Mouse (Mus musculus) midbrain, embryonic 16.5 days (tissue): ENCODE data around the gene Tspan9. TPM values are rescaled to one million over a fixed set of nuclear protein-coding genes. Genes with fewer than 3 reads are reported as not detected.

Source experiments
- ATAC-seq: fragments of 200-750 bp; cut with Nextera tagmentation; 2 replicates; pipeline ENCODE4 v1.8.0; 2017; ENCODE audit warnings: moderate TSS enrichment
- H3K27ac ChIP-seq: fragments of 300-500 bp; sonication (generic); 2 replicates; pipeline ENCODE4 v1.5.1; 2014; ENCODE audit warnings: mild to moderate bottlenecking, low read length, mixed read lengths
- H3K27me3 ChIP-seq: fragments of 300-500 bp; sonication (generic); 2 replicates; pipeline ENCODE4 v1.6.1; 2014; ENCODE audit warnings: low read depth, low read length, mixed read lengths; ENCODE audit not compliant: control insufficient read depth, insufficient read depth
- H3K36me3 ChIP-seq: fragments of 300-500 bp; sonication (generic); 2 replicates; pipeline ENCODE4 v1.6.1; 2014; ENCODE audit warnings: mild to moderate bottlenecking, low read length, moderate library complexity, mixed read lengths; ENCODE audit not compliant: control insufficient read depth, insufficient read depth
- H3K4me1 ChIP-seq: fragments of 300-500 bp; sonication (generic); 2 replicates; pipeline ENCODE4 v1.6.1; 2014; ENCODE audit warnings: mild to moderate bottlenecking, low read length, mixed read lengths; ENCODE audit not compliant: control insufficient read depth, insufficient read depth
- H3K4me2 ChIP-seq: fragments of 300-500 bp; sonication (generic); 2 replicates; pipeline ENCODE4 v1.6.1; 2014; ENCODE audit warnings: mild to moderate bottlenecking, low read length, mixed read lengths
- H3K4me3 ChIP-seq: fragments of 300-500 bp; sonication (generic); 2 replicates; pipeline ENCODE4 v1.5.1; 2014; ENCODE audit warnings: low read depth, mild to moderate bottlenecking, low read length, moderate library complexity, mixed read lengths
- H3K9ac ChIP-seq: fragments of 300-500 bp; sonication (generic); 2 replicates; pipeline ENCODE4 v1.6.1; 2014; ENCODE audit warnings: low read depth, low read length, mixed read lengths
- H3K9me3 ChIP-seq: fragments of 300-500 bp; sonication (generic); replicated peaks from 2 replicates; pipeline ENCODE4 v1.6.1; 2014; ENCODE audit warnings: mild to moderate bottlenecking, low read length, mixed read lengths; ENCODE audit not compliant: control insufficient read depth, poor library complexity, severe bottlenecking
- WGBS: fragments of 180-500 bp; shearing (Covaris S2); extraction: QIAGEN DNeasy Blood & Tissue Kit; methylation state at CpG from one replicate; pipeline ENCODE4 v1.1.7; 2014; 5-methylcytosine and 5-hydroxymethylcytosine counted together
- polyA plus RNA-seq: library from polyadenylated mRNA; unstranded; fragments of >200 nt; fragmentation: Nextera tagmentation; extraction: Ambion mirVana; gene quantifications from 2 replicates; pipeline ENCODE4 v1.2.1, GENCODE M21; 2015

Tspan9 gene
- polyA plus RNA-seq, 1 experiment from 2014 or later, result 46.3 TPM

- H3K27ac ChIP-seq, result no peak overlapping the region
- 91% methylated on average over 8 of the region's 8 CpGs for WGBS
Measured at GRCm38 (mm10) chr6:128025997-128026396, 117.4 kb downstream of the Tspan9 start.

DNA sequence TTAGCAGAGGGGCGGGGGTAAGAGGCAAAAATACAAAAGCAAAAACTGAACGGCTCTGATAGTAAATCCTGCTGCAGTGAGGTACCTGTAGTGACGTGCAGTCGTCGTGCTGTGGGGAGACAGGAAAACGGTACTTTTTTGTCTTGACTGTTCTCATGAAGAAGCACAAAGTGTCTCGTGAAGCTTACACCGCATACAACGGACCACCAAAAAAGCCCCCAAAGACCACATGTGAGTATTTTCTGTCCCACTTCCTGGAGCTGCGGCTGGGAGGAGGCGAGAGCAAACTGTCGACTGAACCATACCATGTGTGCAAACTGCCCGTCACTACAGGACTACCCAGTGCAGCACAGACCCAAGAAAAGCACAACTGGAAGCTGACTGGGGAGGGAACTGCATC is 117.8 kb downstream of the Tspan9 start:
- no peaks in the 10 kb centered on the region for H3K36me3 ChIP-seq
- 86% methylated on average over 13 of the region's 13 CpGs for WGBS
- no peaks in the 10 kb centered on the region; the same call in 1 of the 2 replicates for H3K27me3 ChIP-seq
- no peak overlapping the region for H3K9ac ChIP-seq
- no peak overlapping the region for H3K4me2 ChIP-seq
- H3K27ac ChIP-seq, result no peak overlapping the region
- no peaks in the 10 kb centered on the region for H3K9me3 ChIP-seq
- H3K4me1 ChIP-seq, result peaks cover 22% of the 10 kb centered on the region
- H3K4me3 ChIP-seq, result no peak overlapping the region
- no peak for ATAC-seq

More at GRCm38 (mm10) chr6:128025997-128026396, 117.4 kb downstream of the Tspan9 start:
- no peak overlapping the region for H3K9ac ChIP-seq
- H3K9me3 ChIP-seq, result no peaks in the 10 kb centered on the region
- H3K4me2 ChIP-seq, result no peak overlapping the region
- no peaks in the 10 kb centered on the region; the same call in 1 of the 2 replicates for H3K27me3 ChIP-seq
- H3K4me1 ChIP-seq, result peaks cover 18% of the 10 kb centered on the region
- H3K36me3 ChIP-seq, result no peaks in the 10 kb centered on the region
- H3K4me3 ChIP-seq, result no peak overlapping the region
- no peak for ATAC-seq

DNA sequence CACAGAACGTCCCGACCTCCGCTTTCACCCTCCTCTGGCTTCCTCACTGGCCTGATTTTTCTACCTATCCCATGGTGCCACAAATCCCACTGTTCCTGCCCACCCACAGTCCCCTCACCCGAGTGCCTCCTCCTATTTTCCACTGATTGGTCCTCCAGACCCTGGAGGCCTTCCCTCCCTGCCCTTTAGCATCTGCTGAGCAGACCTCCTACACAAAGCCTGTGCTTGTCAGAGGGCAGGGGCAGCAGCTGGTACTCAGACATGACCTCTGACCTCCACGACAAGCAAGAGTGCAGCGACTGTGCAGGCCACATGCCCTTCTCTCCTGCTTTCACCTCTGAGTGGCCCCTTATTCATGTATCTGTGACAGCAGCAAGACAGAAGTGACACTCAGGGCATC is 121.2 kb downstream of the Tspan9 start:
- 28% methylated on average over 6 of the region's 6 CpGs for WGBS
- Histone ChIP-seq H3K9ac (no peak overlapping the region), H3K27ac (no peak overlapping the region), H3K9me3 (no peaks in the 10 kb centered on the region), H3K27me3 (no peaks in the 10 kb centered on the region; the same call in 1 of the 2 replicates), H3K4me3 (no peak overlapping the region), H3K4me2 (no peak overlapping the region), H3K4me1 (peaks cover 18% of the 10 kb centered on the region), H3K36me3 (no peaks in the 10 kb centered on the region)
- no peak for ATAC-seq

DNA sequence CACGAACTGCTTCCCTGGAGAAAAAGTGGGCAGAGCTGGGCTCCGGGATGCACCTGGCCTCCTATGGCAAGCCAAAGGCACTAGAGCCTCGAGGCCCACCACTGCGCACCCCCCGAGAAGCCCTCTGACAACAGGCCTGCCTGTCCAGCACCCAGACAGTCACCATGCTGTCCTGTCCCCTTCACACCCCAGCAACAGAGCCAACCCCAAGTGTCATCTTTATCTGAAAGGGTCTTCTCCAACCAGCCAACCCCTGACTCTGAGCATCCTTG is 121.5 kb downstream of the Tspan9 start:
- no peaks in the 10 kb centered on the region; the same call in 1 of the 2 replicates for H3K27me3 ChIP-seq
- no peaks in the 10 kb centered on the region for H3K36me3 ChIP-seq
- H3K4me1 ChIP-seq, result peaks cover 18% of the 10 kb centered on the region
- H3K9me3 ChIP-seq, result no peaks in the 10 kb centered on the region
- no peak overlapping the region; the same call in 1 of the 2 replicates for H3K27ac ChIP-seq
- no peak overlapping the region for H3K4me2 ChIP-seq
- 54% methylated on average over 5 of the region's 5 CpGs for WGBS
- H3K4me3 ChIP-seq, result no peak overlapping the region
- no peak overlapping the region for H3K9ac ChIP-seq
- peak; percentile 20; the same call in 1 of the 2 replicates for ATAC-seq

- Histone ChIP-seq H3K9ac (no peak overlapping the region; the same call in 1 of the 2 replicates), H3K4me2 (no peak overlapping the region), H3K36me3 (no peaks in the 10 kb centered on the region), H3K27me3 (no peaks in the 10 kb centered on the region; the same call in 1 of the 2 replicates), H3K4me3 (no peak overlapping the region), H3K9me3 (no peaks in the 10 kb centered on the region), H3K4me1 (peaks cover 18% of the 10 kb centered on the region), H3K27ac (peak overlapping the region; percentile 53)
- 0 out of 2 replicates have a peak, but pooled peaks have one; percentile 30 for ATAC-seq
- WGBS, result 34% methylated on average over 8 of the region's 10 CpGs
Measured at GRCm38 (mm10) chr6:128021106-128021930, 122.1 kb downstream of the Tspan9 start.

- H3K4me2 ChIP-seq, result no peak overlapping the region
- H3K27ac ChIP-seq, result peak overlapping the region; percentile 53
- 9% methylated on average over 8 of the region's 8 CpGs for WGBS
Measured at GRCm38 (mm10) chr6:128020521-128021057, 122.8 kb downstream of the Tspan9 start.

DNA sequence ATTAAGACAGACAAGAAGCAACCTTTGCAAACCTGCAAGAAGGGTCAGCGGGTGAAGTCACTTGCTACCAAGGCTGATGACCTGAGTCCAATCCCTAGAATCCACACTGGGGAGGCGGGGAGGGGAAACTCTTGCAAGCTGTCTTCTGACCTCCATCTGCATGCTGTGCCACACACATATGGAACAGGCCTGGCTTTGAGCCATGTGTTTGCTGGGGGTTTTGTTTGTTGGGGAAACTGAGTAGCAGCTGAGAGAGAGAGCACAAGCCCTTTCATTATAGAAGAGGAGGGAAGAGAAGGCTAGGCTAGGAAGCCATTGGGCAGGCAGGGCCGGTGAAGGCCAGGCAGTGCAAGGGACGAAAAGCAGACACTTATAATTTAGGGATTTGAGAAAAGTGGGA is 123.3 kb downstream of the Tspan9 start:
- Histone ChIP-seq H3K36me3 (no peaks in the 10 kb centered on the region), H3K9me3 (no peaks in the 10 kb centered on the region), H3K4me1 (peaks cover 18% of the 10 kb centered on the region), H3K4me3 (no peak overlapping the region), H3K27ac (peak overlapping the region; percentile 53; the same call in 1 of the 2 replicates), H3K9ac (no peak overlapping the region), H3K27me3 (no peaks in the 10 kb centered on the region), H3K4me2 (no peak overlapping the region)
- no peak for ATAC-seq
- WGBS, result 46% methylated on average over 4 of the region's 4 CpGs

More at GRCm38 (mm10) chr6:128020521-128021057, 122.8 kb downstream of the Tspan9 start:
- H3K9me3 ChIP-seq, result no peaks in the 10 kb centered on the region
- peaks cover 18% of the 10 kb centered on the region for H3K4me1 ChIP-seq
- H3K9ac ChIP-seq, result no peak overlapping the region
- ATAC-seq, result peak; percentile 52
- H3K27me3 ChIP-seq, result no peaks in the 10 kb centered on the region
- no peaks in the 10 kb centered on the region for H3K36me3 ChIP-seq
- H3K4me3 ChIP-seq, result no peak overlapping the region

DNA sequence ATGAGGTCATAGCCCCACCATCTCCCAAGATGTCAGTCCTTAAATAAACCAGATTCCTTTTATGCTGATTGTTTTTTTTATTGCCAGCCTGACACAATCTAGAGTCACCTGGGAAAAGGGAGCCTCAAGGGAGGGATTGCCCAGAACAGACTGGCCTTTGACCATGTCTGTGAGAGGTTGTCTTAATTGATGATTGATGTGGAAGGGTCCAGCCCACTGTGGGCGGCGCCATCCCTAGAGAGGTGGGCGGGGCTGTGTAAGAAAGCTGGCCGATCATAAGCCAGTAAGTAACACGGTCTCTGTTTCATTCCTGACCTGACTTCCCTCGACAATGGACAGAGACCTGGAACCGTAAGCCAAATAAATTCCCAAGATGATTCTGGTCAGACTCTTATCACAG is 124.3 kb downstream of the Tspan9 start:
- ATAC-seq, result no peak
- Histone ChIP-seq H3K4me1 (peaks cover 18% of the 10 kb centered on the region), H3K36me3 (no peaks in the 10 kb centered on the region), H3K9ac (no peak overlapping the region), H3K27ac (no peak overlapping the region), H3K27me3 (no peaks in the 10 kb centered on the region), H3K4me2 (no peak overlapping the region), H3K4me3 (no peak overlapping the region), H3K9me3 (no peaks in the 10 kb centered on the region)
- WGBS, result 94% methylated on average over 7 of the region's 7 CpGs

DNA sequence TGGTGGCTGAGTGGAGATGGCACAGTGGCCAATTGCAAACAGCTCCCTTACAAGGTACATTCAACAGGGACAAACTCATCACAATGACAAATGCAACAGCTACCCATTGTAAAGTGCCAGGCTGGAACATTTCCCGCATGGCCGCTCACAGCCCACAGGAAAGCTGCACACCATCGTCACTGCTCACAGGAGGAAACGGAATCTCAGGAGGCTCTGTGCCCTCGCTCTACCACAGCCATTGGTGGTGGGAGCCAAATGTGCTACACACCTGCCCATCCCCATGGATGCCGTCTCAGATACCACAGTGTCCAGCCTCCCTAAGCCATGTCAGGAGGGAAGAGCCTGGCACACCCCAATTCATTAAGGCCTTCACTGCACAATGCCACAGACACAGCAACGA is 128.1 kb downstream of the Tspan9 start:
- Histone ChIP-seq H3K9me3 (no peaks in the 10 kb centered on the region), H3K4me1 (peaks cover 11% of the 10 kb centered on the region), H3K4me2 (no peak overlapping the region), H3K27me3 (no peaks in the 10 kb centered on the region), H3K27ac (0 out of 2 replicates have a peak overlapping the region, but pooled peaks have one; percentile 25), H3K36me3 (no peaks in the 10 kb centered on the region), H3K4me3 (no peak overlapping the region), H3K9ac (no peak overlapping the region)
- ATAC-seq, result no peak
- 70% methylated on average over 7 of the region's 7 CpGs for WGBS
